Mouse (Mus musculus) right cerebral cortex, adult 2 months (tissue): ENCODE results near the gene Uggt1.

Source experiments
- DNase-seq, 2 experiments: peaks; one replicate each; pipeline ENCODE4 v3.0.0; 2021 to 2022; ENCODE audit warnings: low spot score in 2 of 2

The Uggt1 gene

GRCm38 (mm10) chr1:36244058-36244827 is at the start of gene Uggt1:
Uggt1 (minus strand) TSS chr1:36244720.
- peak; percentile 94 to 96 for DNase-seq

DNA sequence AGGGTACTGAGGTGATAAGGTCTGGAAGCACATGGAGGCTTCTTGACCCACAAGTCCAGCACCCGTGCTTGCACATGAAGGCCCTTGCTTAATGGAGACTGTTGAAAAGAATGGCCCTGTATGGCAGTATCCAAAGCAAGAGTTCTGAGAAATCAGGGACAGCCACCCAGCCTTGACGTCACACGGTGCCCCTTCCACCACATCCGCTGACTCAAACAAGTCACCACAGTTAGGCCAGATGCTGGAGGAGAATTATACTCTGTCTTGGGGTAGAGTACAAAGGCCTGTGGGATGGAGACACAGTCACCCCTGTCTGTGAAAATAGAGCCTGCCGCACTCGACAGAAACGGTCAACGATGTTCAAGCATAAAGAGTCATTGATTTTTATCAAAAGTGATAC is 49.0 kb upstream of the Uggt1 start:
- no peak for DNase-seq

DNA sequence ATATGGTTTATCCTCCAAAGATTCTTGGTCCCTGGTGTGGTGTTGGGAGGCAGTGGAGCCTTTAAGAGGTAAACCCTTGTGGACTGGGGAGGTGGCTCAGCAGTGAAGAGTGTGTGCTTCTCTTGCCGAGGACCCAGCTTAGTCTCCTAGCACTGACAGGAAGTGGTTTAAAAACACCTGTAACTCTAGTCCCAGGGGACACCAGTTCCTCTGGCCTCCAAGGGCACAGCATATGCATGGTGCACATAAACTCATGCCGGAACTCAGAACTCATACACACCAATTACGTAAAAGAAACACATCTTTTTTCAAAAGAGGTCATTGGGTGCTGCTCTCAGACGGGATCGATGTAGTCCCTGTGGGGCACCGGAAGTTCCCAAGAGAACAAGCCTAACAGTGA is 37.3 kb upstream of the Uggt1 start:
- no peak for DNase-seq

GRCm38 (mm10) chr1:36280938-36281337 is 36.4 kb upstream of the Uggt1 start:
- DNase-seq, result no peak

DNA sequence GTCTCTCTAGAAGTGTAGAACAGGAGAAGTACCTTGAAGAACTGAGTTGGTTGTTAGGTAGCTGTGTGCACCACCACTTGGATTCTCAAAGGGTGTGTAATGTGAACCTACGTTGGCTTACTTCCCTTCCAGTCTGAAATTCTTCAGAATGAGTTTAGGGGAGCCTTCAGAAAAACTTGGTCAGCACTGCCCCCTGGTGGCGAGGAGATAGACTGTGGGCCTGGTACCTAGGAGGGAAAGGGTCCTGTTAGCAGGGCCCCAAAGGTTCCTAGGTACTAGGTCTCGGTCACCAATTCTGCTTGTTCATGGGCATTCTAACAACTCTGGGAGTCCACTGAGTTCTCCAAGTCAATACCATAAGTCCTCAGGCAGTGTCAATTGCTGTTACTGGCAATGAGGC is 34.7 kb upstream of the Uggt1 start:
- peak; percentile 79 to 84 for DNase-seq

DNA sequence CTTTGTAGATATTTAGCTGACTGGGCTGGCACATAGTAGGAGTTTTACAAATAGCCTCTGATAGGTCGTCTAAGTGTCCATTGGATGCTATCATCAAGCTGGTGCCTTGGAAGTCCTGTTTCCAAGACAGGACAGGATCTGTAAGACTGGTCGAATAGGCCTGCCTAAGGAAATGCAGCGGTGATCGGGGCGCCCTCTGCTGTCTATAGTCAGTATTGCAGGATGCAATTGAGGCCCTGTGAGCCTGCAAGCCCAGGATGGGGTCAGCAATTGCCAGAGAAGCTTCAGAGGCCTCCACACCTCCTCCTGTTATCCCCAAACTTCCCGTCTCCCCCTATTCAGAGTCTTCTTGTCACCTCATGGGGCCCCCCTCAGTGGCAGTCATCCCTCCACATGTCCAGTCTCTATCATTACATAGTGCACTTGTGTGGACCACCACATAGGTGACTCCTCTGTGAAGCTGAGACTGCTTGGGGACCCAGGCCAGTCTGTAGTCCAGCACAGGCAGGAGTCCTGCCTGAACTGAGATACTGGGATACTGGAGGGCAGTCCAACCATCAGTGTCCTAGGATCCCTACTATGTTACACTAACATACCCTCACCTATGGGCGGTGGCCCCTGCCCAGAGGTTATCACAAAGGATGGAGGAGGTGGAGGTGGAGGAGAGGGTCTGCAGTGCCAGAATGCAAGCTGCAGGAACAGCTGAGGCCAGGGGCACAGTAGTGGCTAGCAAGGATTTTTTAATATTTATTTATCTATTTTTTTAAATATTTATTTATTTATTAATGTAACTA is 32.9 kb upstream of the Uggt1 start:
- DNase-seq, result peak; percentile 78 to 83

DNA sequence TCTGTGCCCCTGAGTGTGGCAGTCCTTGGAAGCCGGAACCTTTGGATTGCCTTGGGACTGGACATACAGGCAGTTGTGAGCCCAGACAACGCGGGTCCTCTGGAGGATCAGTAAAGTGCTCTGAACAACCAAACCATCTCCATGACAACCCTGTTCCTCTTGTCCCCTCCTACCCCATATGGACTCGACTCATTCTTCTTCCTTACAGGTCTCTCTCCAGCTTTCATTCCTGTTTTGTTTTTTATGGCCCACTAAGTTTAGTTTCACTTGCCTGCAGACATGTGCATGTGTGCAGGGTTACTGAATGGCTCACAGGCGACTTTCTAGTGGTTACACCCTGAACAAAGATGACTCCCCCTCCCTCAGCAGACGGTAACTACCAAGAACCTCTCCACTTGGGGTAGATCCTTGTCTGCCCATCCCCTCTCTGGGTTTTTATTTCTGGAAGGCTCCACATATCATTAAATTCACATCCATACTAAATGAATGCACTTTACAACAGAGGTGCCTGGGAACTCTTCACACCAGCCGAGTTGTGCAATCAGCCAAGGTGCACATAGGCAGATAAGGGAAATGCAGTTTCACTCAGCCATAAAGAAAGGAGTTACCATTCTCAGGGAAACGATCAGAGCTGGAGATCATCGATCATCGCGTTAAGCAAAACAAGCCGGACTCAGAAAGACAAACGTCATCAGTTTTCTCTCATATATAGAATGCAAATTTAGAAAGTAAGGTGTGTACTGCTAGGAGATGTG is 31.3 kb upstream of the Uggt1 start:
- DNase-seq, result no peak

DNA sequence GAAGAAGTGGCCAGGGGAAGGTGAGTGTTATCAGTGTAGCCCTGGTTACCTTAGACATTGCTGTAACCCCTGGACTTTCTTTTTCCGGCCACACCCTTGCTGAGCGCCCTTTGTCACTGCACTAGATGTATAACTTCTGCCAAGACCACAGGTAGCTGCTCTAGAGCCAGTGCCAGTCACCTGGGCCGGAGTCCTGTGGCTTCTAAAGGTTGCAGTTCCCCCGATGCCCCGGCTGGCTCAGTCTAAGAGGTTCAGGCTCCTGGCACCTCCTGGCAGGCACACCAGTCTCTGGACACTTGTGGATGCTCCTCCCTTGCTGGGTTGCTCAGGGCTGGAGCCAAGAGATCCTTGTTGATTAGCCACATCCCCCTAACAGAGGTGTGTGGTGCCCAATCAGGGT is 29.9 kb upstream of the Uggt1 start, which contains the start of gene Neurl3:
Gene Neurl3, minus strand, starts transcription at position 225 of the 400 bp plus-strand sequence.
- DNase-seq, result no peak

DNA sequence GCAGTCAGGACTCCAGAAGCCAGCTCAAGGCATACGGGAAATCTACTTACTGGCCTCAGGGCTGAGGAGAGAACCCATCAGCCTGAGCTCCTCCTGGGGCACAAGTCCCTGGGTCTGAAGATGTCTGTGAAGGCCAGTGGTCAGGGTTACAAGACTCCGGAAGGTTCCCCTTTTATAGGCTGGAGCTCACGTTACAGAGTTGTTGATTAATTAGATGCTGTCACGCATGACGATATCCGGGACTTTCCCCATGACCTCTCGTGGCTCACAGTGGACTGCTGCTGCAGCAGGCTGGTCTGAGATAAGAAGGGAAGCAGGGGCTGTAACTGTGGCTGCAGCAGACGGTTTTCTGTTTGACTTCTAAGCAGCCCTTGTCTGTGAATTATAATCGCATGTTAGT is 28.8 kb upstream of the Uggt1 start:
- no peak for DNase-seq

- DNase-seq, result no peak
Measured at GRCm38 (mm10) chr1:36272546-36272945, 28.0 kb upstream of the Uggt1 start.

DNA sequence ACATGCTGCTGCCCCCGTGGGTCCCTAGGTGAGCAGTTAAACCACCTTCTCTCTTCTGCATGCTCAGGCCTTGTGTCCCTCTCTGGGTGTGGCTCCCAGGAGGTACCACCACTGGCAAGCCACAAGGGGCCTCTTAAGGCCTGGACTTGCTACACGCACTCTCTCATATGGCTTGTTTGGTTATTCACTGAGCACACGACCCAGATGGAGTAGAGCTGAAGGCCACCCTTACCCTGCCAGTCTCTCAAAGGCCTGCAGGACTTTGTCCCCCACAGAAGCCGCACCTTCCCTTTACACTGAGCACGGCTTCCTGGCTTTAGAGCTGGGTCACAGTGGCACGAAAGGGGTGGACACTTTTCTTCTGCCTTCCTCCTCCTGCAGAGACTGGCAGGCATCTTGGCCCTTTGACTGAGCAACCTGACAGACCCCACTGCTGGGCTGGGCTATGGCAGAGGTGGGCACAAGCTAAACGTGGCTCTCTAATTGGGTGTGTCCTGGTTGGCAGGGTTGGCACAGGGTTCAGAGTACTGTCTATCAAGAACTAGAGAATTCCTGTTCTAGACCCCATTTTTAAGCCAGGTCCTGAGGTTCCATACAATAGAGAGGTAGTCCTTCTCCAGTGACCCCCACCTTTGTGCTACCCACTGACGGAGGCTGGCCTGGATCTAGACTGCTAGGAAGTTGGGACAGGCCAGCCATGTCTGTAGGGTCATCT is 27.2 kb upstream of the Uggt1 start:
- DNase-seq, result no peak

DNA sequence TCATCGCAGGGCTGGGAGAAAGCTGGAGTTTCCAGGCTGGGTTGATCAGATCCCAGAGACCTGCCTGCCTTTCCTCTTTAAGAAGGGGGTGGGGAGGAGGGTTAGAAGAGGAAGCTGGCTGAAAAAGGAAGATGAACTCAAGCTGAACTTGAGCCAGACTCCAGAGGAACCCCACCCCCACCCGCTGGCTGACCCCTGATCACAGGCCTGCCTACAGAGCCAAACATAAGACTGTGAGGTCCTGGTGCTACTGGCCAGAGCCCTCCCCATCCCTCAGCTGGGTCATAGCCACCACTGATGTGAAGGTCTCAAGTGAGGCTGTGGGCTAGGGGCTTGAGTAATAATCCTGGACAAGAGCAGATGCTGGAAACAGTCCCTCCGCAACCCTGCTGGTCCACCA is 26.1 kb upstream of the Uggt1 start:
- no peak for DNase-seq

DNA sequence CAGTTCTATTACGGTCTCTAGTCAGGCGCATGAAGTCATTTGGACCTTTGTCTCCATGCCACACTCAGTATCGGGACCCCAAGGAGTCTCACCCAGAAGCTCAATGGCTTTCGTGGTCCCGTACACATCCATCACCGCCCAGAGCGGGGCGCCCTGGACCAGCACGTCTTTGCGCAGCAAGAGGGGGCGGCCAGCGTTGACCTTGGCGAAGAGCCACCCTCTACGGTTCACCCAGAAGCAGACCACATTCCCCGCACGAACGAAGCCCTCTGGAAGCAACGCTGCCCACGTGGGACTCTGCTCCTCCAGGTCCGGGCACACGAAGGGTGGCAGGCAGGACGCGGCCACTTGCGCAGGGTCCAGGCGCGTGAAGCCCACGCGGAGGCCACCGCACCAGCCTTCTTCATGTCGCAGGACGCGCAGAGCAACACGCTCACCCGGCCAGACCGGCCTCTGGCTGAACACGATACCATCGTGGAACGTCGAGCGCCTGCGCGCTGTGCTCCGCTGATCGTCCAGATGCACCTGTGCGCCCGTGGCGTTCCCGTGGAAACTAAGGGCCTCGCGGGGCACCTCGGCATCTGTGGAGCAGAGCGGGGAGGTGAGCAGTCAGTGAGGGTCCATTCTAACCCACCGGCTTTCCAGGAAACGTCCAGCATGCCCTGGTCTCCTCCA is 24.7 kb upstream of the Uggt1 start:
- no peak for DNase-seq

- DNase-seq, result no peak
Measured at GRCm38 (mm10) chr1:36267595-36267994, 23.1 kb upstream of the Uggt1 start.

DNA sequence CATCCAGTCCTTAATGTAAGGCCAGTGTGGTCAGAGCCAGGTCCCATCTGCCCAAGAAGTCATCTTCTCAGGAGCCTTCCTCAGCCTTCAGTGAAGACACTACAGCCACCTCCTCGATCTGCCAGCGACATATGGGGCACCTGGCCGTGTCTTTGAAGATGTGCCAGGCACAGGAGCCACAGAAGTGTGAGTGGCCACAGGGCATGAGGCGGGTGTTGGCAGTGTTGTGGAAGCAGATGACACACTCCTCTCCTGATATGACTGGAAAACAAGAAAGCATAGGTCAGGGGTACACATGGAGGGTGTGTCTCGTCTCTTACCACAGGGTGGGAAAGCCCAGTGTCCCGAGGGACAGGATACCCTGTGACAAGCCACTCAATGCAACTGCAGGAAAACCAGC is 21.8 kb upstream of the Uggt1 start:
- DNase-seq, result no peak

GRCm38 (mm10) chr1:36263833-36264488 is 19.4 kb upstream of the Uggt1 start:
- no peak for DNase-seq

DNA sequence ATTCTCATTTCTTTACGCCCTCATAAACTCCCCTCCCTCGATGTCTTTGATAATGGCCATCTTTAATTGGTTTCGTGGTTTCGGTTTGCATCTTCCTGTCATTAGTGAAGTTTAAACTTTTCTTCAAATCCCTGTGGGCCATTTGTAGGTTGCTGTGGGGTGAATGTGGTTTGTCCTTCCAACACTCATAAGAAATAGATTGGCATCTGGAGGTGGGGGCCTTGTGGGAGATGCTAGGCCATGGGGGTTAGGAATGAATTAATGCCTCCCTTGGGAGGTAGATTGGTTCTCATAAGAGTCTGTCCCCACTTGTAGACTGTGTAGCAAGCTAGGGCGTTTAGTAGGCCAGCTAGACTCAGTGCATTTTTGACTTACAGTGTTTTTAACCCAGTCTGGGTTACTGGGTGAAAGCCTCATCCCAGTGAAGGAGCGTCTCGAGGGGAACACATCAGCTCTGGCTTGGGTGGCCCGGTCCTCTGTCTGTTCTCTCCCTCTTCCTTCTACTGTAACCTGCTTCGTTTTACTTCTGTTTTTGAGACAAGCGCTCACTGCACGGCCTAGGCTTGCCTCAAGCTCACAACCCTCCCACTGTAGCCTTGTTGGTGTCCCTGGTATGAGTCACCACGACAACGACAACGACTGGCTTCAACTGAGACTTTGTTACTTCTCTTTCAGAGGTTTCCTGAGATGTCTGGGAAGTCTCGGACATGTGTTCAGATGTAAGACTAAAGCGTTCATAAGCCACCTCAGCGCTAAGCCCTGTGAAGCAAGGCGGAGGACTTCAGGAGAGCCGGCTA is 17.4 kb upstream of the Uggt1 start:
- peak in 1 of 2 experiments; percentile 14 for DNase-seq

DNA sequence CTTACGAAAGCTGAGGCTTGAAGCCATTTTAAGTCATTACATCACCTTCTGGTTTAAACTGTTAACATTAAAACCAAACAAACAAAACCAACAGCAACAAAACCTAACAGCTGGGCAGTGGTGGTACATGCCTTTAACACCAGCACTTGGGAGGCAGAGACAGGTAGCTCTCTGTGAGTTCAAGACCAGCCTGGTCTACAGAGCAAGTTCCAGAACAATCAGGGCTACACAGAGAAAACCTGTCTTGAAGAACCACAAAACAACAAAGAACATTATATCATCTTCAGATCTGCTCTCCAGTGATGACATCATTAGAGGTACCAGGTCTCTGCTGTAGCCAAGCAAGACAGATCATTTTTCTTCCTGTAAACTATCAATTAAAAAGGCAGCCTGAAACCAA is 15.9 kb upstream of the Uggt1 start:
- no peak for DNase-seq

DNA sequence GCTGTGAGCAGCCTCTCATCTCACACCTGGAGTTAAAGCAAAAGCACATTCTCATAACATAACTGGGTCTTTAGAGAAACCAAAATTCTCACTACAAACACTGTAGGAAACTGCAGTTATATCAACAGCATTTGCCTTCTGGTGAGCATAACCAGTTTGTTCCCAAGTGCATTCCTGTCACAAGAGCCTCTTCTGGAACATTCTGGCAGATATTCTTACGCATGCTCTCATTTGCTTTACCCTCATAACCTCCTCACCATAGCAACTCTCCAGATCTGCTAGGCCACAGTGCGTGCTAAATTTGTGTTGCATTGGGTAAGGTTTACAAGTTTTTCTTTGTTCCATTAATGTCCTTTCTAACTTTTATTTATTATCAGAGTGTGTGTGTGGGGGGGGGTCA is 14.8 kb upstream of the Uggt1 start:
- no peak for DNase-seq

DNA sequence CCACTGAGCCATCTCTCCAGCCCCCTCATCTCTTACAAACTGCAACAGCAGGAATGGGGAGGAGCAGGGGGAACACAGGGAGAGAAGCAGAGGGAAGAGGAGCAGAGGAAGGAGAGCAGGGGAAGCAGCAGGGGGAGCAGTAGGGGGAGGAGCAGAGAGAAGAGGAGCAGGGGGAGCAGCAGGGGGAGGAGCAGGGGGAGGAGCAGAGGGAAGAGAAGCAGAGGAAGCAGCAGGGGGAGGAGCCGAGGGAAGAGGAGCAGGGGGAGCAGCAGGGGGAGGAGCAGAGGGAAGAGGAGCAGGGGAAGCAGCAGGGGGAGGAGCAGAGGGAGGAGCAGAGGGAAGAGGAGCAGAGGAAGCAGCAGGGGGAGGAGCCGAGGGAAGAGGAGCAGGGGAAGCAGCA is 14.1 kb upstream of the Uggt1 start:
- no peak for DNase-seq
